Mouse (Mus musculus) left cerebral cortex, adult 9 months (tissue): ENCODE data around the gene Polr2e.

ENCODE experiments used
- DNase-seq, 2 experiments: peaks; one replicate each; pipeline ENCODE4 v3.0.0; 2022; ENCODE audit warnings: low spot score in 2 of 2

Polr2e gene

GRCm38 (mm10) chr10:80039559-80039979, at the start of gene Polr2e:
Gene Polr2e, minus strand, starts transcription at chr10:80039795.
- peak; percentile 98 to 99 for DNase-seq

GRCm38 (mm10) chr10:80089146-80089545, 49.6 kb upstream of the Polr2e start:
- DNase-seq, result no peak

GRCm38 (mm10) chr10:80087483-80087882, 47.9 kb upstream of the Polr2e start:
- DNase-seq, result no peak

- DNase-seq, result no peak
Measured at GRCm38 (mm10) chr10:80086847-80087246, 47.3 kb upstream of the Polr2e start.

- DNase-seq, result peak in 1 of 2 experiments; percentile 47
Measured at GRCm38 (mm10) chr10:80084817-80085487, 45.4 kb upstream of the Polr2e start.

- DNase-seq, result no peak
Measured at GRCm38 (mm10) chr10:80081075-80081474, 41.5 kb upstream of the Polr2e start.

- no peak for DNase-seq
Measured at GRCm38 (mm10) chr10:80080396-80081070, 40.9 kb upstream of the Polr2e start.

GRCm38 (mm10) chr10:80078366-80078765, 38.8 kb upstream of the Polr2e start:
- no peak for DNase-seq

GRCm38 (mm10) chr10:80077312-80077711, 37.7 kb upstream of the Polr2e start:
- no peak for DNase-seq

- no peak for DNase-seq
Measured at GRCm38 (mm10) chr10:80076386-80076785, 36.8 kb upstream of the Polr2e start.

- no peak for DNase-seq
Measured at GRCm38 (mm10) chr10:80075924-80076323, 36.3 kb upstream of the Polr2e start.

- DNase-seq, result peak in 1 of 2 experiments; percentile 70
Measured at GRCm38 (mm10) chr10:80074813-80075601, 35.4 kb upstream of the Polr2e start.

- DNase-seq, result no peak
Measured at GRCm38 (mm10) chr10:80072623-80073489, 33.3 kb upstream of the Polr2e start.

GRCm38 (mm10) chr10:80071516-80071900, 31.9 kb upstream of the Polr2e start:
- DNase-seq, result no peak

- DNase-seq, result peak in 1 of 2 experiments; percentile 83
Measured at GRCm38 (mm10) chr10:80070837-80071515, 31.4 kb upstream of the Polr2e start.

GRCm38 (mm10) chr10:80069948-80070450, 30.4 kb upstream of the Polr2e start:
- DNase-seq, result no peak

- no peak for DNase-seq
Measured at GRCm38 (mm10) chr10:80069251-80069650, 29.7 kb upstream of the Polr2e start.

GRCm38 (mm10) chr10:80063877-80064650, 24.5 kb upstream of the Polr2e start:
- no peak for DNase-seq

- no peak for DNase-seq
Measured at GRCm38 (mm10) chr10:80063104-80063503, 23.5 kb upstream of the Polr2e start.
